Mouse (Mus musculus) WW6 (cell line): ENCODE measurements around the gene Taar7e.
"Not testable (repeated sequence)": the region's sequence is repeated elsewhere in the genome, so short reads cannot be mapped to it uniquely, and the experiment has no call there.

Source experiments
- DNase-seq: peaks from one replicate; pipeline ENCODE4 v3.0.0-alpha.2; 2013; ENCODE audit warnings: low read depth, low spot score

Gene Taar7e

DNA sequence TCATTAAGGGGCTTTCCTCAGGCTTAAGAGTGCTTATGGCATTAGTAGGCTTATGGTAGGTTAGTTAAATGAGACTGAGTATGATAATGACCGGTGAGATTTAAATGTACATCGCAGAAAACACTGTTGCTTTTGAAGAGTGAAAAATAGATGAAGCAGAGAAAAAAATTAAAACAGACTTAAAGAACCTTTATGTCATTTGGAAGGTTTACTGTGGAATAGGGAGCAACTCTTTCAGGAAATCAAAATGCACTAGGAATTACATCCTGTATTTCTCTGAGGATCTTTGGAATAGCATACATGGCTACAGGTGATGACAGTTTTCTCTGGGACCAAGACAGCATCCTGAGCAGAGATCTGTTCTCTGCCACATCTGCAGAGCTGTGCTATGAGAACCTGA lies at the start of gene Taar7e:
TSS of gene Taar7e (plus strand) at position 301 of the 400 bp plus-strand sequence.
- no peak for DNase-seq

DNA sequence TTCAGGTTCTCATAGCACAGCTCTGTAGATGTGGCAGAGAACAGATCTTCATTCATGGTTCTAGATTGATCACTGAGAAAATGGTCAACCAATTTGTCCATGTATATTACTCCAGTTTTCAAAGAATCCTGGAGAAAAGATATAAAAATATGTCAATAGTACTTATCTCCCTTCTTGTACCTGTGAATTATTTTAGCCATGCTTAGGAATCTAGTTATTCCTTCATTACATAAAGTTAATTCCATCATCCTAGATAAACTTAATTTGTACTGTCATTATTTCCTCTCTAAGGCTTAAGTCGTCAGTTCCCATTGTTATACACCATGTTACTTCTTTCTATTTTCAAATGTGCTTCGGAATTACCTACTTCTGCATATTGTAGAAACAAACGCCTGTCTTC lies 44.0 kb upstream of the Taar7e start, which contains the start of gene Taar7a:
TSS of gene Taar7a (minus strand) at position 101 of the 400 bp plus-strand sequence.
- DNase-seq, result no peak

DNA sequence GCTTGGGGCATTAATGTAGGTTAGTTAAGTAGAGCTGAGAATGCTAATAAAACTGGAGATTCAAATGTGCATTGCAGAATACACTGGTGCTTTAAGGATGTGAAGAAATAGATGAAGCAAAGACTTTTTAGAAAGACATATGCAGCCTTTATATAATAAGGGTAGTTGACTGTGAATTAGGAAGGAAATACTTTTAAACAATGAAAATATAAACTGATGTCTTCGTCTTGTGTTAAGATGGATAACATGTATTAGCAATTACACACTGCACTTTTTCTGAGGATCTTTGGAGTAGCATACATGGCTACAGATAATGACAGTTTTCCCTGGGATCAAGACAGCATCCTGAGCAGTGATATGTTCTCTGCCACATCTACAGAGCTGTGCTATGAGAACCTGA lies 37.8 kb upstream of the Taar7e start, which contains the start of gene Taar7b:
TSS of gene Taar7b (plus strand) at position 301 of the 400 bp plus-strand sequence.
- no peak for DNase-seq

DNA sequence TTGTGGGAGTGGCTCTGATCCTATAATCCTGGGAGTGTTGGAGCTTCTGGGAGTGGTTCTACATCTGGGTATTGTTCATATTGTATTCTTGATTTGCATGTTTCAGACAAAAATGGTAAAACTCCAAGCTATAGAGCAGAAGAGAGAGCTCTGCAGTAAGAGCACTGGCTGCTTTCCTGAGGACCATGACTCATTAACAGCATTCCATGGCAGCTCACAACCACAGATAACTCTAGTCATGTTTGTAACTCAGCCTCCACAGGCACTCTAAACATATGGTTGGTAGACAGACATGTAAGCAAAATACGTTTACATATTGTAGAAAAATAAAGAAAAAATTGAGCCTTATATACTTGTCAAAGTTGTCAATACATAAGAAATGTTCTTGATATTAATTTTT lies 31.0 kb upstream of the Taar7e start:
- DNase-seq, result no peak

DNA sequence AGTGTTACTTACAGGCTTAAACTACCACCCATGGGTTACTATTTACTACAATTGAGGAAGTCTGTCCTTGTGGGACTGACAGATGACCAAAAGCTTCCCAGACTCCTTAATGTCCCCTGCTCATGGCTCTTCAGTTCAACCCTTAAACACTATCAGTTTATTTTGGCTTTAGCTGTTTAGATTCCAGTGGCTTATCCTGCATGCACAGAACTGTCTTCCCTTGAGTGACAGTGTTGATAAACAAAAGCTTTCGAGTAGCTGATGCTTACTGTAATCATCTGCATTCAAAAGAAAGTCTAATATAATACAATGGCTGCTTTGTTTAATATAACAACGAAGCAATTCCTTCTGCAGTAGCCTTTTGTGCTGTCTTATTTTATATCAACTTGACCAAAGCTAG lies 30.4 kb upstream of the Taar7e start:
- DNase-seq, result no peak

DNA sequence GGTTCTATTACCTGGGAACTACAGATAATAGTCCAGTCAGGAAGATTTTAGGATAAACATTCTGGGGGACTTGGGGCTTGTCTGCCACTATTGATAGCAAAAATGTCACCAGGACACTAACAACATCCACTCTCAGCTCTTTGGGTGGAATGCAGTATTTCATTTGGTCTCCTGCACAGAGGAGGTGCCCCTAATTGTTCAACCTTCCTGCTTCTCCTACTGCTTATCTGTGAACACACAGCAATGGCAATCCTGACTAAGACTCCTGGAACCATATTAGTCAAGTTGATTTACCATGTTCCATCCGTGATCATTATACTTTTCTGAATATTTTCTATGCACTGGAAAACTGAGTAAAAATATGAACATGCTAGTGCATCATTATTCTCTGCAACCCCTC lies 29.3 kb upstream of the Taar7e start:
- DNase-seq, result no peak

DNA sequence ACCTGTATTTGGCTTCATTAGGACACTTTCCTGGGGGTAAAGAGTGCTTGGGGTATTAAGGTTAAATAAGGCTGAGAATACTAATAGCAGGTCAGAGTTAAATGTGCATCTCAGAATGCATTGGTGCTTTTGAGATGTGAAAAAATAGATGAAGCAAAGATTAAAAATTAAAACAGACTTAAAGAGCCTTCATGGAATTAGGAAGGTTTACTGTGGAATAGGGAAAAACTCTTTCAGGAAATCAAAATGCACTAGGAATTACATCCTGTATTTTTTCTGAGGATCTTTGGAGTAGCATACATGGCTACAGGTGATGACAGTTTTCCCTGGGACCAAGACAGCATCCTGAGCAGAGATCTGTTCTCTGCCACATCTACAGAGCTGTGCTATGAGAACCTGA lies 10.5 kb upstream of the Taar7e start, which contains the start of gene Taar7d:
TSS of gene Taar7d (plus strand) at position 301 of the 400 bp plus-strand sequence.
- no peak for DNase-seq

DNA sequence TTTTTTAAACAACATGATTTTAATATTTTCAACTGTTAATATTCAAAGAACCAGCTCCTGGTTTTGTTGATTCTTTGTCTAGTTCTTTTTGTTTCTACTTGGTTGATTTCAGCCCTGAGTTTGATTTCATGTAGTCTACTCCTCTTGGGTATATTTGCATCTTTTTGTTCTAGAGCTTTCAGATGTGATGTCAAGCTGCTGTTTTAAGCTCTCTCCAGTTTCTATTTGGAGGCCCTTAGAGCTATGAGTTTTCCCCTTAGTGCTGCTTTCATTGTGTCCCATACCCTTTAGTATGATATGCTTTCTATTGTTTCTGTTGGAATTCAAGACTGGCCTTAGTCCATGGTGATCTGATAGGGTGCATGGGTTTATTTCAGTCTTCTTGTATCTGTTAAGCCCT lies 6.1 kb upstream of the Taar7e start:
- DNase-seq, result no peak

DNA sequence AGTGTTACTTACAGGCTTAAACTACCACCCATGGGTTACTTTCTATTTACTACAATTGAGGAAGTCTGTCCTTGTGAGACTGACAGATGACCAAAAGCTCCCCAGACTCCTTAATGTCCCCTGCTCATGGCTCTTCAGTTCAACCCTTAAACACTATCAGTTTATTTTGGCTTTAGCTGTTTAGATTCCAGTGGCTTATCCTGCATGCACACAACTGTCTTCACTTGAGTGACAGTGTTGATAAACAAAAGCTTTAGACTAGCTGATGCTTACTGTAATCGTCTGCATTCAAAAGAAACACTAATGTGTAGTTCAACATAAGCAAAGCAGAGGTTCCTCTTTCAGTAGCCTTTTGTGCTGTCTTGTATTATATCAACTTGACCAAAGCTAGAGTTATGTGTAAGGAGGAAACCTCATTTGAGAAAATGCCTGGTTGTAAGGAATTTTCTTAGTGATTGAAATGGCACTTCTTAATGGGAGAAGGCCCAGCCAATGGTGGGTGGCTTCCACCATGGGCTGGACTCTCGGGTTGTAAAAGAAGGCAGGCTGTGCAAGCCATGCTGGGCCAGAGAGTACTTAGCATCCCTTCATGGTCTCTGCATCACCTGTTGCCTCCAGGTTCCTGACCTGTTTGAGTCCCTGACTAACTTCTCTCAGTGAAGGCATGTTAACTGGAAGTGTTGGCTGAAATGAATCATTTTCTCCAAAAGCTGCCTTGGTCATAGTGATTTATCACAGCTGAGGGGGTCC lies 2.9 kb downstream of the Taar7e start:
- no peak for DNase-seq

DNA sequence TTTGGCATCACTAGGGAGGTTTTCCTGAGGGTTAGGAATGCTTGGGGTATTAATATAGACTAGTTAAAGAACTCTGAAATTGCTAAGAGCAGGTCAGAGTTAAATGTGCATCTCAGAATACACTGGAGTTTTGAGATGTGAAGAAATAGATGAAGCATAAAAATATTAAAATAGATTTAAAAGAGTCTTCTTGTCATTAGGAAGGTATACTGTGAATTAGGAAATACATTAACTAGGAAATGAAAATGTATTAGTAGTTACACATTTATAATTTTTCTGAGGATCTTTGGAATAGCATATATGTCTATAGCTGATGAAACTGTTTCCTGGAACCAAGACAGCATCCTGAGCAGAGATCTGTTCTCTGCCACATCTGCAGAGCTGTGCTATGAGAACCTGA lies 11.8 kb downstream of the Taar7e start, which contains the start of gene Taar7f:
TSS of gene Taar7f (plus strand) at position 301 of the 400 bp plus-strand sequence.
- no peak for DNase-seq

DNA sequence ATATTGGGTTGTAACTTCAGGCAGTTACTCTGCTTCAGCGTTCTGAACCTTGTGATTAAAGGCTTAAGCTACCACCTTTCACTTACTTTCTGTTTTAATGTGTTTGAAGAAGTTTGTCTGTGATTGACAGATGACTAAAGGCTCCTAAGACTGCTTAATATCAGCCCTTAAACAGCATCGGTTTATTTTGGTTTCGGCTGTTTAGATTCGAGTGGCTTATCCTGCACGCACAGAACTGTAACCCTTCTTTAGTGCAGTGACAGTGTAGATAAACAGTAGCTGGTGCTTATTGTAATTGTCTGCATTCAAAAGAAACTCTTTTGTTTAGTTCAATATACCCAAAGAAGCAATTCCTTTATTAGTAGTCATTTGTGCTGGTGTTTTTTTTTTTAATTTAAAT lies 14.6 kb downstream of the Taar7e start:
- DNase-seq, result no peak

DNA sequence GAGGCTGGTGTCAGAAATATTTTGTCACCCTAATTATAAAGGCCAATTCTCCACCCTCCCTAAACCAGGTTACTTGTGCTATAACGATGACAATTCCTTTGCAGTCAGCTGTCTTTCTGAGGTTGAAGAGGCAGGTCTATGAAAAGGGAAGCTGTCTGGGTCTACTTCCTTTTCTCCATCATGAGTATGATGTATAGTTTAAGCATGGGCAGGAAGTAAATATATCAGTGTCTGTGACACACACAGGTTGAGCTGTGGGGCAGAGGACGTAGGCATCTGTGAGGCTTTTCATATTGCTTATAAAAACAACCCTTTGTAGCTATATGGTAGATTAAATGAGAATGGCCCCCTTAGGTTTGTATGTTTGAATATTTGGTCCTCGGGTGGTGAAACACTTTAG lies 21.6 kb downstream of the Taar7e start:
- DNase-seq, result no peak

DNA sequence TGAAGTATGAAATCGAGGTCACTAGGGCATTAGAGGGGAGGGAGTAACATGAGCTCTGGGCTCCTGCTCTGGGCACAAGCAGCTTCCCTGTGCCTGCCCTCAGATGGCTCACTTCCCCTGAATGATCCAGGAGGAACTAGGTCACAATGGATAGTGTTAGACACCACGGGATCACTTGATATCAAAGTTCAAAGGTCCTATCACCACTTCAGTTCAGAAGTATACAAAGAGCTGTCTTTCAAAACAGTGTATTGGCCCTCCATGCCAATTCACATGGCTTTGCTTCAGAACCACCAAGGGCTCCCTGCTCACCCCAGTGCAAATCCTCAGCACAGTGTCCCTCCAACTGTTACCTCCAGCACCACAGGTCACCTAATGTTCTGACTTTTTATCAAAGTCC lies 37.3 kb downstream of the Taar7e start:
- DNase-seq, result not testable (repeated sequence)

DNA sequence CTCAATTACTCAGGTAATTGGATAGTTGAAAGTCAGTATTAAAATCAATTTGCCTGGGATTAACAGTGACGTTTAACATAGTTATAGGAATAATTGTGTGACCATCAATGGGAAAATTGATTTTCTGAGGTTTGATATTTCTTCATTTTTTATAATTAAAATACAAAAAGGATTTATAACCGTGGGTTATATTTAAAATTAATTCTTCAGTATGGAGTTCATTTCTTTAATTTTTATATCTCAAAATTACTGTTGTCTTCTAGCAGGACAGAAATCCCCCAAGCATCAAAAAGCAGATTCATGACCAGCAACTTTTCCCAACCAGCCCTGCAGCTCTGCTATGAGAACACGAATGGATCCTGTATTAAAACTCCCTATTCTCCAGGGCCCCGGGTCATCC lies 38.8 kb downstream of the Taar7e start, which contains the start of gene Taar8a:
TSS of gene Taar8a (plus strand) at position 301 of the 400 bp plus-strand sequence.
- DNase-seq, result not testable (repeated sequence)

DNA sequence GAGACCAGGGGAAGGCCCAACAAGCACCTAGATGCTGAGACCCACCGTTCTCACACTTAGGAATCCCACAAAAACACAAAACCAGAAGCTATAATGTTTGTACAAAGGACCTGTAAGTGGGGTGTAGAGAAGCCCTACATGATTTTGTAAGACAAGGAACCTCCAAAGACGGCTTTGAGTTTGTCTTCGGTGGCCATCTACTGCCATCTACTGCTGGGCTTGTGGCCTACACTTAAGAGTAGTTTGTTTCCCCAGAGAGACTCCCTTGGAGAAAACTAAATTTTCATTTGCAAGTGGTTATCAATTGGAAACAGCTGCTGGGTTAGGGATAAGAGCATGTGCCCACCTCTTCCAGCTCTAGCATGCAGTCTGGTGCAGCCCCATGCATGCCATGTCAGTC lies 42.8 kb downstream of the Taar7e start:
- peak; percentile 14 for DNase-seq

DNA sequence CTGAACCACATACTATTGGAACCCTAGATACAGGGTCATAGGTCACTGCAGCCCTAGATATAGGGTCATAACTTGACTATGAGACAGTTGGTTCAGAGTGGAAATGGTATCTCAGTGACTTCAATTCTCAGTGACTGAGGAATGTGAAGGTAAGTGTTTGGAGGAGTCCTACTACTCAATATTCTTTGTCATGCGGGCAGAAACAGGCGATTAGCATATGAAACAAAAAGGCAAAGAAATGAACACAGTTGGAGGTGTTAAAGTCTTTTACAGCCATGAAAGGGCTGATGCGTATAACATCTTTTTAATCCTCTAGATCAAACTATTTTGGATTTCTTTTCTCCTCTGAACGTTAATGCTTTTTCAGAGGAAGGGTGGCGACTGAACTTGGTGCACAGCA lies 48.5 kb downstream of the Taar7e start:
- no peak for DNase-seq

DNA sequence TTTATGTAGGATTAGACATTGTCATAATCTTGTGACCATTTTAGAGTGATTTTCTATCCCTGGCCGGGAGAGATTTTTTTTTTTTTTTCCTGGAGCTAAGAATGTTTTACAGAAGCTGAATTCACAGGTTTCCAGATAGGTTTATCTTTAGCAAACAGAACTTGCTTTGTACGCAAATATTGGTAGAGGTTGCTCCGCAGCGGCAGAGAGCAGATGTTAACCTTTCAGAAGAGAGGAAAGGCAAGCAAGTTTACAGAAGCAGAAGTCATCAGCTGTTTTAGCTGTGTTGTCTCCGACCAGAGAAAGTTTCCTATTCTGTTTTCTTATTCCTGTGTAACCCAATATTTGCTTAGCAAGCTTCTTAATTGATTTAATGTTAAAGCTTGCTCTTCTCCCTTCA lies 49.1 kb downstream of the Taar7e start:
- no peak for DNase-seq

DNA sequence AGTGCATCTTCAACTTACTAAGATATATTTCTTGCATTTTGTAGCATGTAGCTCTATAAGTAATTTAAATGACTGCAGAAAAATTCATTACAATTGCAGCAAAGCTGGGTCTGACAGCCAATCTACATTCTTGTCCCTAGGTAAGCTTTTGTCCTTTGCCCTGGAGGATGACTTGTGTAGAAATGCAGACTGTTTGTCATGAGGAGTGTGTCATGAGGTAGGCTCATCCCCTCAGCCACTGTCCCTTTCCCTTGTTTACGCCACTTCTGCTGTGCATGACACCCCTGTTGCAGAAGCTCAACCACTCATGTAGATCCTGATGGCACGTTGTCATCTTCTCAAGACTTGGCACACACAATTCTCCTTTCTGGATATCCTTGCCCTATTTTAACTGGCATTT lies 49.8 kb downstream of the Taar7e start:
- DNase-seq, result no peak
